Mouse (Mus musculus) left cerebral cortex, adult 2 months (tissue): ENCODE data around the gene Proser2. TPM values are rescaled to one million over a fixed set of nuclear protein-coding genes. Genes with fewer than 3 reads are reported as not detected.

Source experiments
- DNase-seq, 2 experiments: peaks; one replicate each; pipeline ENCODE4 v3.0.0; 2021 to 2022; ENCODE audit warnings: low spot score in 2 of 2, mixed read lengths in 1 of 2; ENCODE audit errors: extremely low spot score in 1 of 2
- H3K27ac ChIP-seq: fragments of 200-600 bp; 2 replicates; pipeline ENCODE4 v1.8.1; 2022
- H3K4me3 ChIP-seq: fragments of 200-600 bp; 2 replicates; pipeline ENCODE4 v1.8.1; 2022
- CTCF ChIP-seq: fragments of 200-600 bp; IDR thresholded peaks from 2 replicates; pipeline ENCODE4 v1.8.1; 2022; ENCODE audit warnings: antibody characterized with exemption, mild to moderate bottlenecking, moderate library complexity
- intact Hi-C: fragments of 180-260 bp; cut with DNase I; formaldehyde crosslinking; loops from one replicate; pipeline ENCODE4 v1.15.1; 2025
- total RNA-seq, 2 experiments: library from RNA; stranded (reverse); gene quantifications; 2 replicates each; pipeline ENCODE4 v1.2.3; 2021

Proser2 gene
- total RNA-seq, 2 experiments from 2014 or later = 3.2 to 4.1 TPM

DNA sequence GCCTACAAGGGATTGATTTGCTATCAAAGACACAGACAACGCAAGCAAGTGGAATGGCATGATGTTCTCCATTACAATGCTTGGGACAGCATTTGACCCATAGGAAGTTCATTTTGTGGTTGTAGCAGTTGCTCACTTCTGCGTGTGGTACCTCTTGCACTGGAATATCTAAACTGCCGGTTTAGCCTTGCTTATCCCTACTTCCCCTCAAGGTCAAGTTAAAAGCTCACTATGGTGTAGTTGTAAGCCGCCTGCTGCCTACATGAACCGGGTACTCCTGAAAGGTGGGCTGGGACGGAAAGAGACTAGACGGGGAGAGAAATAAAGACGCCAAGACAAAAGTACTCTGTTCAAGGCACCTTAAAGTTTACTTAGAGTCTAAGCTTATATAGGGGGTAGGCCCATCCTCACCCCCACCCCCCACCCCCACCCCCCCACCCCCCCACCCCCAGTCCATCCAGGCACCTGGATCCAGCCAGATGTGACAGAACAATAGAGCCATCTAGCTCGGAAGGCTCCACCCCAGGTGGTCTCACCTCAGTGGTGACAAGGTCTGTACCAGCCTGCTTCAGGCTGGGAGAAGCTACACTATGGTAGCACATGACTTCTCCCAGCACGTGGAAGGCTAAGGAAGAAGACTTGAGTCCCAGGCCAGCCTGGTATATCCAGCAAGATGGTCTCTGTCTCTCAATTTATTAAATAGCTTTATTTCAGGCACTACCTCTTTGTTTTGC lies 69.8 kb downstream of the Proser2 start:
- Histone ChIP-seq H3K4me3 (no peak overlapping the region), H3K27ac (no peak overlapping the region)
- intact Hi-C loops = no loop called here
- no peak for TF ChIP-seq CTCF
- DNase-seq = no peak

DNA sequence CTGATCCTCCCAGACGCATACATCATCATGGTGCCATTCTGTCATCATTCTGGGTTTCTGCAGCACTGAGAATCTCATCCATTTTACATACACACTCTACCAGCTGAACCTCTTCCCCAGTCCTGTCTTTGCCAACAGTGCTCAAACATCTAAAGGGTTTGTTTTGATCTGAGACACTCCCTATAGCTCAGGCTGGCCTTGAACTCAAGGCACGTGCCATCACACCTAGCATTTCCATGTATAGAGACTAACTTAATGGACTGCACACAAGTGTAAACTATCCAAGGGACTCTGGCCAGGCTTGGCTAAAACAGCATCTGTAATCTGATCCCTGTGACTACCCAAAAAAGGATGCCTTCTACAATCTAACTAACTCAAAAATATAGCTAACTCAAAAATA lies 70.7 kb downstream of the Proser2 start:
- H3K27ac ChIP-seq = no peak overlapping the region
- no peak for TF ChIP-seq CTCF
- H3K4me3 ChIP-seq = no peak overlapping the region
- intact Hi-C loops = loop anchor here (5.0 kb wide), 1 partner anchor 108 kb away; no protein-coding TSS in a partner anchor
- no peak for DNase-seq

DNA sequence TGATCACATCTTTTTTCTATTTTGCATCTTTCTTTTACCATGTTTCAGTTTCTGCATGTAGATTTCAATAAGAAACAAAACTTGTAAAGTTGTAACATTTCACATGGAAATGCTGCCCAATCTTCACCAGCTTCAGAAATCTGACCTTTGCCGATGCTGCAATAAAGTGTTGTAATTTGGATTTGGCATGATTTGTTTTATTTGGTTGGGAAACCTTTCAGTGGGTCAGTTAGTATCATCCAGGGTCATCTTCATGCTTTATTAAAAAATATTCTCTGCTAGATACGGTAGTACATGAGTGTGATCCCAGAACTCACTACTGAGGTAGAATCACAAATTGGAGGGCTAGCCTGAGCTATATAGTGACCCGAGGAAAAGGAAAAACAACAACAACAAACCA lies 73.5 kb downstream of the Proser2 start:
- DNase-seq = no peak
- Histone ChIP-seq H3K4me3 (no peak overlapping the region), H3K27ac (no peak overlapping the region)
- intact Hi-C loops = loop anchor here (5.0 kb wide), 1 partner anchor 111 kb away; no protein-coding TSS in a partner anchor
- no peak for TF ChIP-seq CTCF

DNA sequence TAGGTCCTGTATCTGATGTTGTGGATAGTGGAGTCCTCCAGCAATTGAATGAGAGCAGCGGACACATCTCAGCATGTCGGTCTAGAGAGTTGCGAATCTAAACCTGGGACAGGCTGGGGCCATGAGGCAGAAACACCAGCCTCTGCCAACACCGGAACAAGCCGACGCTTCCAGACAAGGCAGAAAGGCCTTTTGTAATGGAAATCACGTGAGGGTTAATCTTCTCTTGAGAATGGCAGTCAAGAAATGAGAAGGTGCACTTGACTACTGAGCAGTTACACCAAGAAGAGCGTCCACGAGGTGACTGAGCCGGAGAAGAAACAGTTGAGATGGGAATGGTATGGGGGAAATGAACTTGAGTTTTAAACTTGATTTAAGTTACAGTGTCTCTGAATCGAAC lies 74.5 kb downstream of the Proser2 start:
- DNase-seq = no peak
- TF ChIP-seq CTCF = no peak
- Histone ChIP-seq H3K27ac (no peak overlapping the region), H3K4me3 (no peak overlapping the region)
- intact Hi-C loops = loop anchor here (5.0 kb wide), 1 partner anchor 112 kb away; no protein-coding TSS in a partner anchor

DNA sequence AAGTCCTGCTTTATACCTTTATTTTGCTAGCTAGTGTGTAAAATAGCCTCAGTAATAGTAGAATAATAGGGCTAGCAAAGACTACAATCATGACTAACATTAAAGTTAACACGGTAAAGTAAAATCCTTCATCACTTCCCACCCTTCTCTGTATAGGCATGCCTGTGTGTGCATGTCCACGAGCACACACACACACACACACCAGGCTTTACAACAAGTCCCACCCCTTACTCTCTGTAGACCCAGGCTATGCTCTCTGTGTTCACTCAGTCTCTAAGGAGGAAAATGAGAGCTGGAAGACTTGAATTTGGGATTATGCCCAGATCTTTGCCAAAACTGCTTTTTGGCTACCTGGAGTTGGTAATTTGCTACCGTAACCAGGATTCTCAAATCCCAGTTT lies 81.0 kb downstream of the Proser2 start:
- DNase-seq = no peak

DNA sequence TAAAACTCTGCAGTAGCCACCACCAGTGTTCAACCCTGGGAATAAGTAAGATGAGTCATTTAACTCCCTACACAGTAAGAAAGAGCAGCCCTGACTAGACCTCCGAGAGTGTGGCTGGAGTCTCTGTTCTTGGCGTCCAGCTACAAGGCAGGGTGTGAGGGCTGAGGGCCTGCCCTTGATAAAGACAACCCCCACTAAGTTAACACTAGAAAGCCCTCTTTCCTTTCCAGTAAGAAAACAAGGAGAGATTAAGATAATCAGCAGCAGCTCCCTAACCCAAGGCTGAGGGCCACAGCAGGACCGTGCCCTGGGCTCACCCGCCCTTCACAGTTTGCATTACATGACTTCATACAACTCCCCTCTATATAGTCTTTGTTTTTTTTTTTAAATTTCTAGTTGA lies 81.4 kb downstream of the Proser2 start:
- DNase-seq = no peak
- H3K4me3 ChIP-seq = no peak overlapping the region
- H3K27ac ChIP-seq = no peak overlapping the region
- intact Hi-C loops = no loop called here
- no peak for TF ChIP-seq CTCF

More for the DNA sequence above, 81.0 kb downstream of the Proser2 start:
- no peak overlapping the region for H3K27ac ChIP-seq
- no peak overlapping the region for H3K4me3 ChIP-seq
- intact Hi-C loops = no loop called here
- no peak for TF ChIP-seq CTCF

Other genes starting within 250 kb of the Proser2 start
- gene Sec61a2, start 234.8 kb downstream of the Proser2 start, total RNA-seq = 100 to 1,000 TPM in 1 of 2 experiments, 10 to 100 TPM in 1; 98.1 to 104 TPM
- 10 to 100 TPM; 10.5 to 13.2 TPM for gene Dhtkd1, start 187.4 kb downstream of the Proser2 start, total RNA-seq
- gene Upf2, start 178.7 kb downstream of the Proser2 start, total RNA-seq = 10 to 100 TPM; 43.9 to 44.1 TPM
- gene Echdc3, start 82.8 kb upstream of the Proser2 start, total RNA-seq = 1 to 10 TPM; 1.1 to 1.5 TPM
- 10 to 100 TPM; 18.4 to 20.0 TPM for gene Usp6nl, start 192.5 kb upstream of the Proser2 start, total RNA-seq